Mouse (Mus musculus) lung, adult 2 months (tissue): ENCODE results near the gene Robo1.

Experiments used
- CTCF ChIP-seq: fragments of 200-500 bp; IDR thresholded peaks from 2 replicates; pipeline ENCODE4 v1.5.1; 2011; ENCODE audit warnings: mild to moderate bottlenecking, low read length, control low read depth; ENCODE audit not compliant: insufficient read depth
- POLR2A ChIP-seq: fragments of 200-500 bp; IDR thresholded peaks from 2 replicates; pipeline ENCODE4 v1.6.1; 2011; ENCODE audit warnings: low read depth, mild to moderate bottlenecking, control low read depth, low read length, borderline replicate concordance; ENCODE audit errors: extremely low read depth

GRCm38 (mm10) chr16:72686480-72687053 is 378.5 kb downstream of the Robo1 start:
- TF ChIP-seq POLR2A, result no peak
- no peak for TF ChIP-seq CTCF
